ENCODE assay signal across 8 mouse cellular contexts in genomic region chr9:111093094-111093493, GRCm38 (mm10). TPM values are rescaled to one million over a fixed set of nuclear protein-coding genes. Genes with fewer than 3 reads are reported as not detected.
DNase-seq lines count a peak whose midpoint lies in the region; ATAC-seq and TF ChIP-seq lines count a peak whose summit lies in the region.

No protein-coding gene starts in this region.

- H3K27me3 ChIP-seq in hindbrain, embryonic 14.5 days (ENCODE audit: control insufficient read depth, insufficient read depth, low read length) = no peaks in the 10 kb centered on the region
- H3K27me3 ChIP-seq in hindbrain, embryonic 16.5 days (replicated peaks; ENCODE audit: control insufficient read depth, insufficient read depth, low read length) = no peaks in the 10 kb centered on the region
- peaks cover 35% of the 10 kb centered on the region for H3K27me3 ChIP-seq in G1E (ENCODE audit: insufficient read depth, low read length)

- peak; percentile 69 for DNase-seq in hindbrain, embryonic 14.5 days (ENCODE audit: low spot score)
- no peak for DNase-seq in G1E (ENCODE audit: low spot score)
- DNase-seq in cerebellum, adult 18-20 months = peak; percentile 68 to 77
- DNase-seq in gastrocnemius, postnatal 25 days = peak; percentile 15
- peak; percentile 22 for DNase-seq in left cerebral cortex, adult 11 months (ENCODE audit: low spot score)
- DNase-seq in natural killer cell, adult 2 months (ENCODE audit: low spot score in 2 of 2) = peak; percentile 36 to 56
- DNase-seq in thymus, postnatal 36 days = peak; percentile 34 to 46

- no peak overlapping the region for H3K9ac ChIP-seq in hindbrain, embryonic 14.5 days
- no peak overlapping the region for H3K9ac ChIP-seq in hindbrain, embryonic 16.5 days (ENCODE audit: low read depth, low read length)

- no peak for ATAC-seq in hindbrain, embryonic 14.5 days (ENCODE audit: low FRiP score)
- no peak for ATAC-seq in hindbrain, embryonic 16.5 days
- ATAC-seq in G1E (ENCODE audit: extremely low read depth, insufficient number of reproducible peaks, low FRiP score, poor library complexity, severe bottlenecking) = 0 out of 2 replicates have a peak, but pooled peaks have one; percentile 15

- H3K27ac ChIP-seq in hindbrain, embryonic 14.5 days = no peak overlapping the region
- no peak overlapping the region for H3K27ac ChIP-seq in hindbrain, embryonic 16.5 days (ENCODE audit: low read depth, low read length)

- 31% methylated on average over 5 of the region's 5 CpGs for WGBS in hindbrain, embryonic 14.5 days
- WGBS in hindbrain, embryonic 16.5 days = 28% methylated on average over 5 of the region's 5 CpGs

- no peak overlapping the region for H3K4me3 ChIP-seq in hindbrain, embryonic 14.5 days (replicated peaks; ENCODE audit: low read length)
- H3K4me3 ChIP-seq in hindbrain, embryonic 16.5 days (ENCODE audit: low read length) = no peak overlapping the region
- no peak overlapping the region for H3K4me3 ChIP-seq in G1E (ENCODE audit: low read depth, low read length)

- H3K36me3 ChIP-seq in hindbrain, embryonic 14.5 days (replicated peaks; ENCODE audit: control insufficient read depth, insufficient read depth) = no peaks in the 10 kb centered on the region
- no peaks in the 10 kb centered on the region for H3K36me3 ChIP-seq in hindbrain, embryonic 16.5 days (ENCODE audit: control insufficient read depth, insufficient read depth, low read length)
- H3K36me3 ChIP-seq in G1E (replicated peaks) = no peaks in the 10 kb centered on the region

- H3K4me1 ChIP-seq in hindbrain, embryonic 14.5 days (replicated peaks; ENCODE audit: control insufficient read depth, insufficient read depth, low read length) = 0 out of 2 replicates have a peak, but pooled peaks cover 3% of the 10 kb centered on the region
- no peaks in the 10 kb centered on the region for H3K4me1 ChIP-seq in hindbrain, embryonic 16.5 days (ENCODE audit: control insufficient read depth, insufficient read depth, low read depth, low read length)
- peaks cover 17% of the 10 kb centered on the region for H3K4me1 ChIP-seq in G1E (ENCODE audit: insufficient read depth, low read depth, low read length)

- TF ChIP-seq CTCF in G1E (IDR thresholded peaks at IDR 0.05; ENCODE audit: low read depth, low read length) = peak; percentile 76

- no peaks in the 10 kb centered on the region for H3K9me3 ChIP-seq in hindbrain, embryonic 14.5 days (ENCODE audit: control insufficient read depth, low read length)
- H3K9me3 ChIP-seq in hindbrain, embryonic 16.5 days (ENCODE audit: control insufficient read depth, low read length) = no peaks in the 10 kb centered on the region
- H3K9me3 ChIP-seq in G1E (replicated peaks) = no peaks in the 10 kb centered on the region

- no peak overlapping the region for H3K4me2 ChIP-seq in hindbrain, embryonic 14.5 days (replicated peaks)
- H3K4me2 ChIP-seq in hindbrain, embryonic 16.5 days (ENCODE audit: low read length) = no peak overlapping the region

RNA-seq across cellular contexts. Expression of gene Lrrfip2, which starts 24.3 kb away (rescaled TPM):
- polyA plus RNA-seq in hindbrain, embryonic 14.5 days (2014; fragmentation: Nextera tagmentation; extraction: Ambion mirVana) = 40.5 and 48.7 TPM in 2 replicates
- polyA plus RNA-seq in hindbrain, embryonic 16.5 days (2015; fragmentation: Nextera tagmentation; extraction: Ambion mirVana) = 46.5 and 47.1 TPM in 2 replicates
- total RNA-seq in G1E (2014; fragmentation: Nextera tagmentation) = 33.6 and 38.4 TPM in 2 replicates
- total RNA-seq in G1E (2017) = 28.4 and 30.4 TPM in 2 replicates
- polyA plus RNA-seq in G1E (2012) = 11.7 and 14.3 TPM in 2 replicates
- 10 to 100 TPM; 63.6 to 71.3 TPM for total RNA-seq in gastrocnemius, postnatal 25 days (2021)

RNA-seq across cellular contexts. Expression of gene Ccrl2, which starts 35.8 kb away (rescaled TPM):
- polyA plus RNA-seq in hindbrain, embryonic 14.5 days (2014; fragmentation: Nextera tagmentation; extraction: Ambion mirVana) = 0.97 and 1.3 TPM in 2 replicates
- polyA plus RNA-seq in hindbrain, embryonic 16.5 days (2015; fragmentation: Nextera tagmentation; extraction: Ambion mirVana) = 0.86 and 1.2 TPM in 2 replicates
- total RNA-seq in G1E (2014; fragmentation: Nextera tagmentation) = 32.2 and 44.7 TPM in 2 replicates
- total RNA-seq in G1E (2017) = 20.9 and 21.0 TPM in 2 replicates
- polyA plus RNA-seq in G1E (2012) = 0.18 and 0.78 TPM in 2 replicates
- 1 to 10 TPM; 4.3 to 4.4 TPM for total RNA-seq in gastrocnemius, postnatal 25 days (2021)
